In the genomic region with DNA sequence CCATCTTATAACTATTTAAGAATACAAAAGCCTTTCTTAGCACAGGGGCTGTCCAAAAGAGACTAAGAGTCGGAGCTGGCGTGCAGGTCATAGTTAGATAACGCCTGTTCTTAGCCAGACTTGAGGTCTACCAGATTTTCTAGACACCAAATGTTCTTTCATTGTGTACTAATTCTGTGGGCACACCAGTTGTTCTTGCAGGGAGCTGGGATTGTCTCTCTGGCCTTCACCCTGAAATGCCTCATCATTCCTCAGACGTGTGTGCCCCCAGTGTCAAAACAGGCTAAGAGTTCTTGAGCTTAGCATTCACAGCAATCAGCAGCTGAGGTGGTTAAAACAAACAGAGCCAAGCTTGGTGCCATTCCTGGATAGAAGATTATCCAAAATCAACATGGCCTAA, we compare ENCODE assay signal across 26 mouse cellular contexts. TPM values are rescaled to one million over a fixed set of nuclear protein-coding genes. Genes with fewer than 3 reads are reported as not detected.
DNase-seq lines count a peak whose midpoint lies in the region; ATAC-seq lines count a peak whose summit lies in the region.
"Had no signal": no experiment of that assay in that cellular context is flagged by ENCODE, and none has a peak within 500 bp of the region (broad histone marks: within the 10 kb centered on the region; RNA-seq: fewer than 3 reads in every experiment).

No protein-coding gene starts in this region.

- no peaks in the 10 kb centered on the region for H3K9me3 ChIP-seq in heart, embryonic 12.5 days (replicated peaks)
- no peaks in the 10 kb centered on the region for H3K9me3 ChIP-seq in hindbrain, embryonic 10.5 days
- H3K9me3 ChIP-seq in hindbrain, embryonic 11.5 days (ENCODE audit: control insufficient read depth, low read length): no peaks in the 10 kb centered on the region
- H3K9me3 ChIP-seq in midbrain, embryonic 10.5 days (replicated peaks): no peaks in the 10 kb centered on the region
- no peaks in the 10 kb centered on the region for H3K9me3 ChIP-seq in midbrain, embryonic 13.5 days
- H3K9me3 ChIP-seq: forebrain, embryonic 10.5 days; forebrain, embryonic 13.5 days; heart, embryonic 13.5 days; hindbrain, embryonic 13.5 days; intestine, embryonic 15.5 days had no signal

- no peak overlapping the region for H3K4me3 ChIP-seq in heart, embryonic 12.5 days
- H3K4me3 ChIP-seq in hindbrain, embryonic 10.5 days: no peak overlapping the region
- H3K4me3 ChIP-seq in hindbrain, embryonic 11.5 days (ENCODE audit: low read depth, low read length): no peak overlapping the region
- H3K4me3 ChIP-seq in midbrain, embryonic 10.5 days: no peak overlapping the region
- no peak overlapping the region for H3K4me3 ChIP-seq in midbrain, embryonic 13.5 days (replicated peaks)
- H3K4me3 ChIP-seq: forebrain, embryonic 10.5 days; forebrain, embryonic 13.5 days; heart, embryonic 13.5 days; hindbrain, embryonic 13.5 days; intestine, embryonic 15.5 days had no signal

- ATAC-seq in heart, embryonic 12.5 days (ENCODE audit: insufficient number of reproducible peaks, low FRiP score): no peak
- ATAC-seq in hindbrain, embryonic 11.5 days (ENCODE audit: low FRiP score): no peak
- no peak for ATAC-seq in midbrain, embryonic 13.5 days
- ATAC-seq: forebrain, embryonic 13.5 days; forebrain, embryonic 16.5 days; hindbrain, embryonic 16.5 days; intestine, embryonic 15.5 days; Patski had no signal

- H3K27me3 ChIP-seq in heart, embryonic 12.5 days (replicated peaks): no peaks in the 10 kb centered on the region
- no peaks in the 10 kb centered on the region for H3K27me3 ChIP-seq in hindbrain, embryonic 10.5 days (ENCODE audit: insufficient read depth, poor library complexity, severe bottlenecking)
- H3K27me3 ChIP-seq in hindbrain, embryonic 11.5 days (ENCODE audit: control insufficient read depth, insufficient read depth, low read length): no peaks in the 10 kb centered on the region
- H3K27me3 ChIP-seq in midbrain, embryonic 10.5 days (ENCODE audit: low read depth, poor library complexity, severe bottlenecking): peaks cover 10% of the 10 kb centered on the region
- H3K27me3 ChIP-seq in midbrain, embryonic 13.5 days: no peaks in the 10 kb centered on the region
- H3K27me3 ChIP-seq: heart, embryonic 13.5 days; intestine, embryonic 15.5 days; Patski had no signal

- no peak overlapping the region for H3K4me2 ChIP-seq in heart, embryonic 12.5 days
- no peak overlapping the region for H3K4me2 ChIP-seq in hindbrain, embryonic 11.5 days (replicated peaks; ENCODE audit: low read depth, low read length)
- no peak overlapping the region for H3K4me2 ChIP-seq in midbrain, embryonic 13.5 days (replicated peaks)
- H3K4me2 ChIP-seq: forebrain, embryonic 13.5 days; heart, embryonic 13.5 days; hindbrain, embryonic 13.5 days; intestine, embryonic 15.5 days had no signal

- H3K36me3 ChIP-seq in heart, embryonic 12.5 days: peaks cover 39% of the 10 kb centered on the region
- H3K36me3 ChIP-seq in hindbrain, embryonic 10.5 days: peaks cover 19% of the 10 kb centered on the region
- no peaks in the 10 kb centered on the region for H3K36me3 ChIP-seq in hindbrain, embryonic 11.5 days (ENCODE audit: control insufficient read depth, insufficient read depth, low read length)
- H3K36me3 ChIP-seq in midbrain, embryonic 10.5 days: peaks cover 22% of the 10 kb centered on the region
- 0 out of 2 replicates have a peak, but pooled peaks cover 3% of the 10 kb centered on the region for H3K36me3 ChIP-seq in midbrain, embryonic 13.5 days
- H3K36me3 ChIP-seq: forebrain, embryonic 10.5 days; G1E; hindbrain, embryonic 13.5 days; intestine, embryonic 15.5 days had no signal

- 50% methylated on average over 4 of the region's 4 CpGs for WGBS in heart, embryonic 12.5 days
- 49% methylated on average over 4 of the region's 4 CpGs for WGBS in hindbrain, embryonic 10.5 days
- WGBS in hindbrain, embryonic 11.5 days: 46% methylated on average over 4 of the region's 4 CpGs
- WGBS in midbrain, embryonic 10.5 days: 26% methylated on average over 4 of the region's 4 CpGs
- 31% methylated on average over 4 of the region's 4 CpGs for WGBS in midbrain, embryonic 13.5 days

- H3K27ac ChIP-seq in heart, embryonic 12.5 days (ENCODE audit: poor library complexity, severe bottlenecking): peak overlapping the region; percentile 36; the same call in 1 of the 2 replicates
- H3K27ac ChIP-seq in hindbrain, embryonic 10.5 days: peak overlapping the region; percentile 79
- no peak overlapping the region for H3K27ac ChIP-seq in hindbrain, embryonic 11.5 days (ENCODE audit: low read depth, low read length)
- H3K27ac ChIP-seq in midbrain, embryonic 10.5 days (replicated peaks): peak overlapping the region; percentile 81
- no peak overlapping the region for H3K27ac ChIP-seq in midbrain, embryonic 13.5 days
- H3K27ac ChIP-seq: forebrain, embryonic 10.5 days; forebrain, embryonic 13.5 days; heart, embryonic 13.5 days; hindbrain, embryonic 13.5 days; intestine, embryonic 15.5 days had no signal

- no peak for DNase-seq in heart, postnatal 36 days
- DNase-seq in hindbrain, embryonic 10.5 days (ENCODE audit: low spot score): no peak
- DNase-seq in hindbrain, embryonic 11.5 days (ENCODE audit: low spot score): no peak
- DNase-seq in midbrain, embryonic 10.5 days (ENCODE audit: low spot score): no peak
- no peak for DNase-seq in cerebellum, adult 8-10 months
- DNase-seq: adrenal gland, postnatal 25 days; B cell, adult 2 months; cerebellum, adult 11-12 months; cerebellum, adult 9-10 months; cerebellum, postnatal 14 days; gastrocnemius, postnatal 10 days; gastrocnemius, postnatal 36 days; heart, postnatal 10 days; heart, postnatal 4 days had no signal

- intact Hi-C loops in heart, postnatal 36 days (cut with DNase I): no loop called here

- H3K9ac ChIP-seq in heart, embryonic 12.5 days: no peak overlapping the region
- H3K9ac ChIP-seq in hindbrain, embryonic 11.5 days (ENCODE audit: low read depth, low read length): no peak overlapping the region
- no peak overlapping the region for H3K9ac ChIP-seq in midbrain, embryonic 13.5 days (replicated peaks)
- H3K9ac ChIP-seq: forebrain, embryonic 13.5 days; heart, embryonic 13.5 days; hindbrain, embryonic 13.5 days; intestine, embryonic 15.5 days had no signal

- peaks cover 48% of the 10 kb centered on the region for H3K4me1 ChIP-seq in heart, embryonic 12.5 days (replicated peaks)
- H3K4me1 ChIP-seq in hindbrain, embryonic 10.5 days (replicated peaks): peaks cover 71% of the 10 kb centered on the region
- H3K4me1 ChIP-seq in hindbrain, embryonic 11.5 days (replicated peaks; ENCODE audit: control insufficient read depth, insufficient read depth, low read length): peaks cover 19% of the 10 kb centered on the region
- H3K4me1 ChIP-seq in midbrain, embryonic 10.5 days: peaks cover 81% of the 10 kb centered on the region
- H3K4me1 ChIP-seq in midbrain, embryonic 13.5 days (replicated peaks): peaks cover 68% of the 10 kb centered on the region

RNA-seq across cellular contexts. Expression of gene Prox1, which starts 37.6 kb away (rescaled TPM):
- 26.5 and 29.6 TPM in 2 replicates for polyA plus RNA-seq in heart, embryonic 12.5 days (2016; fragmentation: Nextera tagmentation; extraction: Ambion mirVana)
- 10 to 100 TPM; 38.8 to 57.1 TPM for total RNA-seq in heart, postnatal 36 days (2021)
- 7.5 and 9.4 TPM in 2 replicates for polyA plus RNA-seq in hindbrain, embryonic 10.5 days (2016; fragmentation: Nextera tagmentation; extraction: Ambion mirVana)
- polyA plus RNA-seq in hindbrain, embryonic 11.5 days (2014; fragmentation: Nextera tagmentation; extraction: Ambion mirVana): 8.5 and 9.0 TPM in 2 replicates
- polyA plus RNA-seq in midbrain, embryonic 10.5 days (2016; fragmentation: Nextera tagmentation; extraction: Ambion mirVana): 6.5 and 10.3 TPM in 2 replicates
- polyA plus RNA-seq in midbrain, embryonic 13.5 days (2015; fragmentation: Nextera tagmentation; extraction: Ambion mirVana): 9.7 and 12.1 TPM in 2 replicates
- total RNA-seq: granulocyte monocyte progenitor cell, adult 5-6 weeks had no signal
- polyA plus RNA-seq: G1E had no signal

Comparison
In these comparisons a context has a peak if more than half of its experiments do, and no peak if none do; other contexts are left out.
1. H3K27ac ChIP-seq: peak in heart, embryonic 12.5 days (single experiment), hindbrain, embryonic 10.5 days (single experiment) and midbrain, embryonic 10.5 days (single experiment); none in hindbrain, embryonic 11.5 days (single experiment) and midbrain, embryonic 13.5 days (single experiment).